10 mouse cellular contexts compared by ENCODE assay signal in the genomic region with DNA sequence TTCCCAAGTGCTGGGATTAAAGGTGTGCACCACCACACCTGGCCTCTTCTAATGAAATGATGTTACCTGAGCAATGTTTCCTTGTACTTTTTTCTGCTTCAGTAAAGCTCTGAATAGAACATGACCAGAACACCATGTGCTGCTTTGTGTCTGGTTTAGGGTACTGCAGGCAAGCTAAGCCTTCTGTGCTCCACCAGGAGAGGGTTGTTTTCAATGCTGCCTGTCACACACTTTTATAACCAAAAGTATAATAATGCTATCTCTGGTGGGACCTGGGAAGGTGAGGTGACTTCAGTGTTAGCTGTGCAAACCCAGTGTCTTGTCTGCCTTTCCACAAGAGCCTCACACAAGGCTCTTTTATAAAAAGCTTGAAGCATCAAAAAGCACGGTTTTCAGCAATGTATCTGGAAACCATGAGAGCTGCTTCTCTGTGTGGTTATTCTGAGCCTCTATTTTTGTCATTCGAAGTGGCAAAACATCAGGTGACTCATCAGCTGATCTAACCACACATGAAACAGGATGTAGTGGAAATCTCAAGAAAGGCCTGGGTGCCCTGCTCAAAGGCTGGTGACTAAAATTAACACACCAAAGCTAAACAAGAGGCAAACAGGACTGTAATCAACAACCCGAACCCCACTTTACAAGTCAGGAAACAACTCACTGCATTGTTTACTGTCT. TPM values are rescaled to one million over a fixed set of nuclear protein-coding genes. Genes with fewer than 3 reads are reported as not detected.
DNase-seq lines count a peak whose midpoint lies in the region; ATAC-seq and TF ChIP-seq lines count a peak whose summit lies in the region.
"Had no signal": no experiment of that assay in that cellular context is flagged by ENCODE, and none has a peak within 500 bp of the region (broad histone marks: within the 10 kb centered on the region; RNA-seq: fewer than 3 reads in every experiment).

No protein-coding gene starts in this region.

- no peaks in the 10 kb centered on the region for H3K27me3 ChIP-seq in heart, embryonic 14.5 days (ENCODE audit: control insufficient read depth, insufficient read depth, low read length)
- H3K27me3 ChIP-seq: embryonic facial prominence, embryonic 13.5 days; neural tube, embryonic 12.5 days had no signal

- no peak overlapping the region for H3K4me2 ChIP-seq in heart, embryonic 14.5 days (ENCODE audit: low read length)
- H3K4me2 ChIP-seq: embryonic facial prominence, embryonic 13.5 days; neural tube, embryonic 12.5 days had no signal

- peak overlapping the region; percentile 21; the same call in 1 of the 2 replicates for H3K9ac ChIP-seq in heart, embryonic 14.5 days (ENCODE audit: low read length)
- H3K9ac ChIP-seq: embryonic facial prominence, embryonic 13.5 days; neural tube, embryonic 12.5 days had no signal

- peaks cover 9 to 25% of the 10 kb centered on the region in 2 experiments for H3K4me1 ChIP-seq in heart, embryonic 14.5 days (ENCODE audit: control insufficient read depth in 2 of 2, insufficient read depth in 2 of 2, low read length in 2 of 2)
- peaks cover 33% of the 10 kb centered on the region for H3K4me1 ChIP-seq in olfactory bulb, adult 2 months (ENCODE audit: control insufficient read depth, insufficient read depth, low read length)

- H3K9me3 ChIP-seq in heart, embryonic 14.5 days (ENCODE audit: control insufficient read depth, low read length): no peaks in the 10 kb centered on the region
- H3K9me3 ChIP-seq: embryonic facial prominence, embryonic 13.5 days; neural tube, embryonic 12.5 days had no signal

- no peak overlapping the region for H3K4me3 ChIP-seq in heart, embryonic 14.5 days (ENCODE audit: control insufficient read depth in 1 of 2, insufficient read depth in 1 of 2, low read depth in 1 of 2, low read length in 2 of 2)
- H3K4me3 ChIP-seq in olfactory bulb, adult 2 months (ENCODE audit: insufficient read depth, low read depth, low read length): no peak overlapping the region
- H3K4me3 ChIP-seq: embryonic facial prominence, embryonic 13.5 days; neural tube, embryonic 12.5 days had no signal

- intact Hi-C loops in left cerebral cortex, postnatal 10 days (cut with DNase I): no loop called here

- no peak for TF ChIP-seq CTCF in olfactory bulb, adult 2 months (IDR thresholded peaks at IDR 0.05; ENCODE audit: insufficient read depth, low read depth, low read length)

- WGBS in heart, embryonic 14.5 days: 33% methylated on average over 3 of the region's 3 CpGs
- WGBS in olfactory bulb, adult 2 months: 11% methylated on average over 3 of the region's 3 CpGs

- DNase-seq in left cerebral cortex, adult 11 months (ENCODE audit: low spot score): peak; percentile 75
- no peak for DNase-seq in left cerebral cortex, postnatal 10 days (ENCODE audit: extremely low spot score in 1 of 2, low spot score in 2 of 2)
- DNase-seq in NIH3T3 (ENCODE audit: low read depth): peak; percentile 67
- no peak for DNase-seq in cerebellum, adult 8-10 months
- no peak for DNase-seq in gastrocnemius, postnatal 4 days (ENCODE audit: low spot score in 2 of 2)
- DNase-seq in ovary, adult 18-20 months (ENCODE audit: low spot score): no peak

- no peak for ATAC-seq in heart, embryonic 14.5 days (ENCODE audit: insufficient number of reproducible peaks, insufficient read depth, low FRiP score, low read depth)

- peak overlapping the region; percentile 25 to 76 for H3K27ac ChIP-seq in heart, embryonic 14.5 days (replicated peaks in 1 of 2; ENCODE audit: control insufficient read depth in 1 of 2, insufficient read depth in 1 of 2, low read depth in 2 of 2, low read length in 2 of 2)
- peak overlapping the region; percentile 84 for H3K27ac ChIP-seq in olfactory bulb, adult 2 months (ENCODE audit: insufficient read depth, low read depth, low read length)
- H3K27ac ChIP-seq: neural tube, embryonic 12.5 days had no signal

- peaks cover 71% of the 10 kb centered on the region for H3K36me3 ChIP-seq in heart, embryonic 14.5 days (ENCODE audit: control insufficient read depth, insufficient read depth, low read length)

- TF ChIP-seq POLR2A in olfactory bulb, adult 2 months (IDR thresholded peaks at IDR 0.05; ENCODE audit: insufficient read depth, low read depth, low read length): no peak

RNA-seq across cellular contexts. Expression of a gene that starts 33.9 kb away (rescaled TPM):
- 10 to 100 TPM; 22.8 to 28.6 TPM for total RNA-seq in left cerebral cortex, postnatal 10 days (2021)
- 37.4 and 38.1 TPM in 2 replicates for polyA plus RNA-seq in heart, embryonic 14.5 days (2014; fragmentation: Nextera tagmentation; extraction: Ambion mirVana)
- polyA plus RNA-seq in olfactory bulb, adult 2 months (2012; ENCODE audit: insufficient read depth, insufficient read length, low replicate concordance, missing spikeins): not detected in 2 replicates
- 10 to 100 TPM; 23.8 to 28.1 TPM for total RNA-seq in gastrocnemius, postnatal 4 days (2021)

Comparison
In these comparisons a context has a peak if more than half of its experiments do, and no peak if none do; other contexts are left out.
1. DNase-seq: peak in left cerebral cortex, adult 11 months (single experiment) and NIH3T3 (single experiment); none in left cerebral cortex, postnatal 10 days (0 of 2), cerebellum, adult 8-10 months (single experiment), gastrocnemius, postnatal 4 days (0 of 2) and ovary, adult 18-20 months (single experiment).